Mouse (Mus musculus): ENCODE results near the gene Capn7.

DNA sequence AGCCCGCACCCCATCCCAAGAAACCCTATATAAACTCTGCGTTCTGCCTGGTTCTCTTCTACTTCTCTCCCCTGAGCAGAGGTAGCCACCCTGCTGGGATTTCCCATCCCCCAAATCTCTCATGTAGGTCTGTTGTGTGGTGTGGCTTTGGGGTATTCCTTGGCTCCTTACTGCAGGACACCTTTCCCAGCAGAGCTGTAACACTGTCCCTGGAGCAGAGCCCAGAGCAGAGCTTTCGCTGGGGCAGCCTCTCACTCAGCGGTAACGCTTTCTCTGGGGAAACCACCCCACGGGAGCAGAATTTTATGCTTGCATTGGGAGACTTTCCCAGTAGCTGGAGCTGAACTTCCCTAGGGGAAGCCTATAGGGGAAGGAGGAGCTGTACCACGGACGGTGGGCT is 45.8 kb downstream of the Capn7 start:
- TF ChIP-seq MAX (IDR thresholded peaks at IDR 0.05; ENCODE audit: low read depth) (no peak), POLR2A (IDR thresholded peaks at IDR 0.05; ENCODE audit: insufficient read length, low read depth) (no peak), TCF12 (IDR thresholded peaks at IDR 0.05; ENCODE audit: insufficient read depth, poor library complexity, severe bottlenecking) (no peak), POLR2AphosphoS2 (IDR thresholded peaks at IDR 0.05; ENCODE audit: insufficient read length, low read depth) (no peak), E2F4 (IDR thresholded peaks at IDR 0.05; ENCODE audit: insufficient read depth) (no peak), TCF3 (IDR thresholded peaks at IDR 0.05; ENCODE audit: insufficient read length, low read depth) (no peak), USF1 (IDR thresholded peaks at IDR 0.05; ENCODE audit: low read depth) (no peak), MYOD1 (IDR thresholded peaks at IDR 0.05; ENCODE audit: control insufficient read depth in 1 of 3, insufficient read length in 2 of 3, low read depth in 2 of 3) (no peak), CEBPB (IDR thresholded peaks at IDR 0.05; ENCODE audit: insufficient read depth, poor library complexity, severe bottlenecking) (no peak), MYOG (IDR thresholded peaks at IDR 0.05; ENCODE audit: control insufficient read depth in 1 of 3, insufficient read depth in 1 of 3, insufficient read length in 2 of 3, low read depth in 2 of 3) (no peak), REST (IDR thresholded peaks at IDR 0.05; ENCODE audit: insufficient read depth, insufficient read length) (no peak)
